Mouse (Mus musculus): ENCODE results near the gene Cdk17. TPM values are rescaled to one million over a fixed set of nuclear protein-coding genes. Genes with fewer than 3 reads are reported as not detected.
A peak's percentile ranks its signal among the peaks of the same experiment; 100 is the strongest.

Gene Cdk17
- total and polyA plus RNA-seq, 2 experiments, result 11.3 to 17.1 TPM

- 80% methylated on average over 5 of the region's 5 CpGs for WGBS
- DNase-seq (ENCODE audit: extremely low read depth, low read depth, low spot score), result no peak
- H3K9ac ChIP-seq (ENCODE audit: low read depth, low read length), result no peak overlapping the region
- no peaks in the 10 kb centered on the region for H3K36me3 ChIP-seq (ENCODE audit: control insufficient read depth, insufficient read depth, low read length)
- H3K27ac ChIP-seq (replicated peaks; ENCODE audit: insufficient read depth, low read depth, low read length), result peak overlapping the region; percentile 10; the same call in 1 of the 2 replicates
- H3K4me3 ChIP-seq (ENCODE audit: insufficient read depth, low read depth, low read length), result no peak overlapping the region
- peaks cover 3% of the 10 kb centered on the region; the same call in 1 of the 2 replicates for H3K4me1 ChIP-seq (ENCODE audit: control insufficient read depth, insufficient read depth, low read length)
- no peaks in the 10 kb centered on the region for H3K27me3 ChIP-seq (ENCODE audit: control insufficient read depth, insufficient read depth, low read length)
- TF ChIP-seq POLR2A (IDR thresholded peaks at IDR 0.05; ENCODE audit: extremely low read depth, insufficient read depth, low read length) (no peak), CTCF (IDR thresholded peaks at IDR 0.05; ENCODE audit: low read depth, low read length) (no peak)
- no peaks in the 10 kb centered on the region; the same call in 1 of the 2 replicates for H3K79me2 ChIP-seq (ENCODE audit: control insufficient read depth, insufficient read depth, low read length)
Measured at GRCm38 (mm10) chr10:93285489-93285888, 124.8 kb downstream of the Cdk17 start.

GRCm38 (mm10) chr10:93287551-93288145 is 127.0 kb downstream of the Cdk17 start:
- H3K79me2 ChIP-seq (ENCODE audit: control insufficient read depth, insufficient read depth, low read length), result no peaks in the 10 kb centered on the region; the same call in 1 of the 2 replicates
- no peak overlapping the region for H3K4me3 ChIP-seq (ENCODE audit: insufficient read depth, low read depth, low read length)
- no peaks in the 10 kb centered on the region for H3K27me3 ChIP-seq (ENCODE audit: control insufficient read depth, insufficient read depth, low read length)
- peaks cover 5% of the 10 kb centered on the region for H3K4me1 ChIP-seq (ENCODE audit: control insufficient read depth, insufficient read depth, low read length)
- no peak for DNase-seq (ENCODE audit: extremely low read depth, low read depth, low spot score)
- WGBS, result 82% methylated on average over 8 of the region's 8 CpGs
- H3K9ac ChIP-seq (ENCODE audit: low read depth, low read length), result no peak overlapping the region
- H3K27ac ChIP-seq (replicated peaks; ENCODE audit: insufficient read depth, low read depth, low read length), result no peak overlapping the region
- no peak for TF ChIP-seq POLR2A (IDR thresholded peaks at IDR 0.05; ENCODE audit: extremely low read depth, insufficient read depth, low read length)
- TF ChIP-seq CTCF (IDR thresholded peaks at IDR 0.05; ENCODE audit: low read depth, low read length), result no peak
- no peaks in the 10 kb centered on the region for H3K36me3 ChIP-seq (ENCODE audit: control insufficient read depth, insufficient read depth, low read length)

GRCm38 (mm10) chr10:93288336-93288735 is 127.7 kb downstream of the Cdk17 start:
- H3K27me3 ChIP-seq (ENCODE audit: control insufficient read depth, insufficient read depth, low read length), result no peaks in the 10 kb centered on the region
- peaks cover 5% of the 10 kb centered on the region for H3K4me1 ChIP-seq (ENCODE audit: control insufficient read depth, insufficient read depth, low read length)
- H3K4me3 ChIP-seq (ENCODE audit: insufficient read depth, low read depth, low read length), result no peak overlapping the region
- no peak overlapping the region for H3K9ac ChIP-seq (ENCODE audit: low read depth, low read length)
- DNase-seq (ENCODE audit: extremely low read depth, low read depth, low spot score), result no peak
- H3K27ac ChIP-seq (replicated peaks; ENCODE audit: insufficient read depth, low read depth, low read length), result no peak overlapping the region
- 37% methylated on average over 4 of the region's 4 CpGs for WGBS
- no peaks in the 10 kb centered on the region; the same call in 1 of the 2 replicates for H3K79me2 ChIP-seq (ENCODE audit: control insufficient read depth, insufficient read depth, low read length)
- TF ChIP-seq POLR2A (IDR thresholded peaks at IDR 0.05; ENCODE audit: extremely low read depth, insufficient read depth, low read length), result no peak
- no peak for TF ChIP-seq CTCF (IDR thresholded peaks at IDR 0.05; ENCODE audit: low read depth, low read length)
- H3K36me3 ChIP-seq (ENCODE audit: control insufficient read depth, insufficient read depth, low read length), result no peaks in the 10 kb centered on the region

- H3K4me3 ChIP-seq (ENCODE audit: insufficient read depth, low read depth, low read length), result no peak overlapping the region
- no peaks in the 10 kb centered on the region for H3K36me3 ChIP-seq (ENCODE audit: control insufficient read depth, insufficient read depth, low read length)
- no peaks in the 10 kb centered on the region; the same call in 1 of the 2 replicates for H3K79me2 ChIP-seq (ENCODE audit: control insufficient read depth, insufficient read depth, low read length)
- H3K27ac ChIP-seq (replicated peaks; ENCODE audit: insufficient read depth, low read depth, low read length), result no peak overlapping the region
- no peak for TF ChIP-seq CTCF (IDR thresholded peaks at IDR 0.05; ENCODE audit: low read depth, low read length)
- TF ChIP-seq POLR2A (IDR thresholded peaks at IDR 0.05; ENCODE audit: extremely low read depth, insufficient read depth, low read length), result no peak
- no peak for DNase-seq (ENCODE audit: extremely low read depth, low read depth, low spot score)
- WGBS, result 72% methylated on average over 6 of the region's 6 CpGs
- no peaks in the 10 kb centered on the region for H3K27me3 ChIP-seq (ENCODE audit: control insufficient read depth, insufficient read depth, low read length)
- H3K4me1 ChIP-seq (ENCODE audit: control insufficient read depth, insufficient read depth, low read length), result peaks cover 5% of the 10 kb centered on the region
- no peak overlapping the region for H3K9ac ChIP-seq (ENCODE audit: low read depth, low read length)
Measured at GRCm38 (mm10) chr10:93289404-93289803, 128.7 kb downstream of the Cdk17 start.

GRCm38 (mm10) chr10:93291352-93291751 is 130.7 kb downstream of the Cdk17 start:
- Histone ChIP-seq H3K4me3 (ENCODE audit: insufficient read depth, low read depth, low read length) (no peak overlapping the region), H3K36me3 (ENCODE audit: control insufficient read depth, insufficient read depth, low read length) (no peaks in the 10 kb centered on the region), H3K9ac (ENCODE audit: low read depth, low read length) (no peak overlapping the region), H3K79me2 (ENCODE audit: control insufficient read depth, insufficient read depth, low read length) (no peaks in the 10 kb centered on the region; the same call in 1 of the 2 replicates), H3K27ac (replicated peaks; ENCODE audit: insufficient read depth, low read depth, low read length) (no peak overlapping the region), H3K4me1 (ENCODE audit: control insufficient read depth, insufficient read depth, low read length) (peaks cover 2% of the 10 kb centered on the region), H3K27me3 (ENCODE audit: control insufficient read depth, insufficient read depth, low read length) (no peaks in the 10 kb centered on the region)
- DNase-seq (ENCODE audit: extremely low read depth, low read depth, low spot score), result peak; percentile 41
- 15% methylated on average over 7 of the region's 7 CpGs for WGBS
- peak; percentile 80 for TF ChIP-seq CTCF (IDR thresholded peaks at IDR 0.05; ENCODE audit: low read depth, low read length)
- TF ChIP-seq POLR2A (IDR thresholded peaks at IDR 0.05; ENCODE audit: extremely low read depth, insufficient read depth, low read length), result no peak

GRCm38 (mm10) chr10:93291843-93292242 is 131.2 kb downstream of the Cdk17 start:
- Histone ChIP-seq H3K27ac (replicated peaks; ENCODE audit: insufficient read depth, low read depth, low read length) (no peak overlapping the region), H3K4me3 (ENCODE audit: insufficient read depth, low read depth, low read length) (no peak overlapping the region), H3K9ac (ENCODE audit: low read depth, low read length) (no peak overlapping the region), H3K4me1 (ENCODE audit: control insufficient read depth, insufficient read depth, low read length) (peaks cover 2% of the 10 kb centered on the region), H3K27me3 (ENCODE audit: control insufficient read depth, insufficient read depth, low read length) (no peaks in the 10 kb centered on the region), H3K36me3 (ENCODE audit: control insufficient read depth, insufficient read depth, low read length) (no peaks in the 10 kb centered on the region), H3K79me2 (ENCODE audit: control insufficient read depth, insufficient read depth, low read length) (no peaks in the 10 kb centered on the region; the same call in 1 of the 2 replicates)
- TF ChIP-seq POLR2A (IDR thresholded peaks at IDR 0.05; ENCODE audit: extremely low read depth, insufficient read depth, low read length) (no peak), CTCF (IDR thresholded peaks at IDR 0.05; ENCODE audit: low read depth, low read length) (peak; percentile 87)
- WGBS, result 4% methylated on average over 6 of the region's 6 CpGs
- peak; percentile 77 for DNase-seq (ENCODE audit: extremely low read depth, low read depth, low spot score)

Data from liver, adult 2 months (tissue).